Mouse (Mus musculus) gonadal fat pad, adult 2 months (tissue): ENCODE measurements around the gene Glis1. TPM values are rescaled to one million over a fixed set of nuclear protein-coding genes. Genes with fewer than 3 reads are reported as not detected.

Experiments
- DNase-seq: peaks from one replicate; pipeline ENCODE4 v3.0.0-alpha.2; 2012; ENCODE audit warnings: low read depth
- polyA plus RNA-seq: library from polyadenylated mRNA; depleted of rRNA; stranded (reverse); fragments of >200 nt; gene quantifications from 2 replicates; pipeline ENCODE4 v1.2.3, GENCODE M21; 2012; rRNA removed

The Glis1 gene
- polyA plus RNA-seq, 1 experiment = 2.8 TPM

DNA sequence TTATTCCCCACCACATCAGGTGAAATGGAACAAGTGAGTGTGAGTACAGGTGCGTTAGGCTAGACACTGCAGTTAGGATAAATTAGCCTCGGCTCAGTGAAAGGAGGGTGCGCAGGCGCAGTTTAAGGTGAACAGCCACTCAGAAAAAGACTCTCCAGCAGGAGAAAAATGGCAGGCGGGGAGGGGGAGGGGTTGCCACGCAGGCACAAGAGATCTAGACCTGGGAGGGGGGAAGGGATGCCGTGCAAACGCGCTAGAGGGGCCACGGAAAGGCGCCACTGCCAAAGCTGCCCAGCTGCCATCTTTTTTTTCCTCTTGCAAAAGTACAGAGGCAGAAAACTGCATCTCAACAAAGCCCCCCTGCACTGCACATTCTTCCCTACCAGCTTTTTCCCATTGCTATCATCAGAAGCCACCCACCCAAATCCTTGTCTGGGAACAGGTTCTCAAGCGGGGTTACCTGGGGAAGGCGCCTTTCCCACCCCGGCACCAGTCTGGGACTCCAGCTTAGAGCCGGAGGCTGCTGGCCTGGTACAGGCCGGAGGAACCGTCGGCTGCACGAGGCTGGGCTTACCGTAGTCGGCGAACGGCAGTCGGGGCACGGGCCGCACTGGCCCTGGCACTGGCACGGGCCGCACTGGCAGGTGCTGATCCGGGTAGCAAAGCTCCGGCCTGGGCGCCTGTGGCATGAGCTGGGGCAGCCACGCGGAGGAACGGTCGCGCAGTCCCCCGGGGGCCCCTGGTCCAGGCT lies 248.8 kb downstream of the Glis1 start:
- no peak for DNase-seq

- DNase-seq = no peak
Observed at GRCm38 (mm10) chr4:107684130-107684529, 249.7 kb downstream of the Glis1 start, which contains the start of gene Dmrtb1. TSS of gene Dmrtb1 (minus strand) at chr4:107684230.

Other genes starting within 250 kb of the Glis1 start
- 0.19 and 0.23 TPM in 2 replicates for gene Ldlrad1, start 225.4 kb upstream of the Glis1 start, polyA plus RNA-seq
- gene Lrrc42, start 181.1 kb upstream of the Glis1 start, polyA plus RNA-seq = 7.7 and 8.8 TPM in 2 replicates
- 4.0 and 5.1 TPM in 2 replicates for gene Hspb11, start 181.0 kb upstream of the Glis1 start, polyA plus RNA-seq
- gene Dio1, start 127.4 kb upstream of the Glis1 start, polyA plus RNA-seq = 0.91 and 1.3 TPM in 2 replicates
- 50.7 and 55.4 TPM in 2 replicates for gene Yipf1, start 120.2 kb upstream of the Glis1 start, polyA plus RNA-seq
- 12.7 and 15.8 TPM in 2 replicates for gene Ndc1, start 66.8 kb upstream of the Glis1 start, polyA plus RNA-seq
- 3.9 and 6.7 TPM in 2 replicates for gene Dmrtb1, start 249.6 kb downstream of the Glis1 start, polyA plus RNA-seq